Mouse (Mus musculus) neural tube, embryonic 11.5 days (tissue): ENCODE data around the gene Cdh19. TPM values are rescaled to one million over a fixed set of nuclear protein-coding genes. Genes with fewer than 3 reads are reported as not detected.

Experiments used
- ATAC-seq: fragments of 200-750 bp; cut with Nextera tagmentation; 2 replicates; pipeline ENCODE4 v1.8.0; 2017; ENCODE audit warnings: moderate number of reproducible peaks, mild to moderate bottlenecking, moderate TSS enrichment, moderate library complexity; ENCODE audit not compliant: insufficient read depth, low FRiP score, low TSS enrichment
- DNase-seq: peaks from one replicate; pipeline ENCODE4 v3.0.0-alpha.2; 2015; ENCODE audit warnings: low spot score
- H3K27ac ChIP-seq: fragments of 300-500 bp; sonication (generic); 2 replicates; pipeline ENCODE4 v1.5.1; 2014; ENCODE audit warnings: low read depth, mild to moderate bottlenecking, low read length
- H3K27me3 ChIP-seq: fragments of 300-500 bp; sonication (generic); 2 replicates; pipeline ENCODE4 v1.6.1; 2014; ENCODE audit warnings: mild to moderate bottlenecking, low read length, mixed read lengths; ENCODE audit not compliant: control insufficient read depth, insufficient read depth
- H3K36me3 ChIP-seq: fragments of 300-500 bp; sonication (generic); 2 replicates; pipeline ENCODE4 v1.6.1; 2014; ENCODE audit warnings: mild to moderate bottlenecking, low read length, moderate library complexity, mixed read lengths; ENCODE audit not compliant: control insufficient read depth, insufficient read depth
- H3K4me1 ChIP-seq: fragments of 300-500 bp; sonication (generic); 2 replicates; pipeline ENCODE4 v1.6.1; 2014; ENCODE audit warnings: low read length, mixed read lengths; ENCODE audit not compliant: control insufficient read depth, insufficient read depth
- H3K4me2 ChIP-seq: fragments of 300-500 bp; sonication (generic); 2 replicates; pipeline ENCODE4 v1.6.1; 2014; ENCODE audit warnings: low read depth, mild to moderate bottlenecking, moderate library complexity
- H3K4me3 ChIP-seq: fragments of 300-500 bp; sonication (generic); 2 replicates; pipeline ENCODE4 v1.5.1; 2014; ENCODE audit warnings: low read depth, low read length
- H3K9ac ChIP-seq: fragments of 300-500 bp; sonication (generic); 2 replicates; pipeline ENCODE4 v1.6.1; 2014; ENCODE audit warnings: mild to moderate bottlenecking, low read length
- H3K9me3 ChIP-seq: fragments of 300-500 bp; sonication (generic); 2 replicates; pipeline ENCODE4 v1.6.1; 2016; ENCODE audit warnings: low read length; ENCODE audit not compliant: control insufficient read depth
- WGBS: fragments of 180-500 bp; shearing (Covaris S2); extraction: QIAGEN DNeasy Blood & Tissue Kit; methylation state at CpG from one replicate; pipeline ENCODE4 v1.1.7; 2014; 5-methylcytosine and 5-hydroxymethylcytosine counted together
- polyA plus RNA-seq: library from polyadenylated mRNA; unstranded; fragments of >200 nt; fragmentation: Nextera tagmentation; extraction: Ambion mirVana; gene quantifications from 2 replicates; pipeline ENCODE4 v1.2.1, GENCODE M21; 2014

Gene Cdh19
- polyA plus RNA-seq: 2.6 and 2.7 TPM in 2 replicates

DNA sequence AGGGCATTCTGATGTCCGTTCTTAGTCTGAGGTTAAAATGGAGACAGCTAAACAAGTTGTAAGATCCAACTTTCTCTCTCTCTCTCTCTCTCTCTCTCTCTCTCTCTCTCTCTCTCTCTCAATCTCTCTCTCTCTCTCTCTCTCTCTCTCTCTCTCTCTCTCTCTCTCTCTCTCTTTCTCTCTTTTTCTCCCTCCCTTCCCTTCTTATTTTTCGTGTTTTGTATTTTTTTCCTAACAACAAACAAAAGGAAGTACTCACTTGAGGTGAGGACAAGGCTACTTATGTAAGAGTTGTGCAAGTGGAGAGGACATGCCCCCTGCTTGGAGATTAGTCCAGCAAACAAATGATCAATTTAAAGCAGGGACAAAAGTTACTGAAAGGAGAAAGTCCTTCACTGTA is at the start of gene Cdh19:
Cdh19 (minus strand) TSS at position 101 of the 400 bp plus-strand sequence.
- DNase-seq: no peak
- Histone ChIP-seq H3K36me3 (no peaks in the 10 kb centered on the region), H3K4me3 (no peak within 1 kb of the TSS), H3K27me3 (no peaks in the 10 kb centered on the region), H3K9ac (no peak within 1 kb of the TSS), H3K9me3 (no peaks in the 10 kb centered on the region), H3K27ac (no peak within 1 kb of the TSS), H3K4me2 (no peak within 1 kb of the TSS), H3K4me1 (no peaks in the 10 kb centered on the region)
- no peak for ATAC-seq
- WGBS: 43% methylated on average over 2 of the region's 2 CpGs

DNA sequence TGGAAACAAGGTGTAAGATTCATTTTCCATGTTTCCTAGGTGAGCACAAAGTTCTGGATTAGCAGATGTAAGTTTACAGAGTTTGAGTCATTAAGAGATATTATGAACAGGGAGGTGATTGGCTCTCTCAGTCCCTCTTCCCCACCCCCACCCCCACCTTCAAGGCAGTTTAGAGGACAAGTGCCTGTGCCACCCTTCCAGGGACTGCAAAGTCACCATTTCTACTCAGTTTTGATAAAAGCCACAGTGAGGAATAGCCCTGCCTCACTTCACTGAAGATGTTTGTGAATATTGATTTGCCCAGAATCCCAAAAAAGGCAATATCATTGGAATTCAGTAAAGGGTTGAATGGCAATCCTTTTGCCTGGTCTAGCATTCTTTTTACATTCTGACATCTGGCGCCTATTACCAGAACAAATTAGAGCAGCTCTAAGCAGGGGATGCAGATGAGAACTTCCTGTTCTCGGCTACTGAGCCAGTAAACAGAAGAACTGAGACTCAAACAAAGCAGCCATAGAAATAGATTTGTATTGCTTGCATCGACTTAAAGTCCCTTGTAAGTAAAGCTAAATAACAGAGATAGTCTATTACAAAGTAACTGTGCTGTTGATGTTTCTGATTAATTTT is 43.2 kb upstream of the Cdh19 start:
- H3K4me3 ChIP-seq: no peak overlapping the region
- no peaks in the 10 kb centered on the region for H3K9me3 ChIP-seq
- no peaks in the 10 kb centered on the region for H3K4me1 ChIP-seq
- DNase-seq (no peak), ATAC-seq (no peak)
- no peaks in the 10 kb centered on the region for H3K27me3 ChIP-seq
- 39% methylated on average over 3 of the region's 3 CpGs for WGBS
- no peak overlapping the region for H3K27ac ChIP-seq
- no peak overlapping the region for H3K9ac ChIP-seq
- H3K36me3 ChIP-seq: no peaks in the 10 kb centered on the region
- H3K4me2 ChIP-seq: no peak overlapping the region

DNA sequence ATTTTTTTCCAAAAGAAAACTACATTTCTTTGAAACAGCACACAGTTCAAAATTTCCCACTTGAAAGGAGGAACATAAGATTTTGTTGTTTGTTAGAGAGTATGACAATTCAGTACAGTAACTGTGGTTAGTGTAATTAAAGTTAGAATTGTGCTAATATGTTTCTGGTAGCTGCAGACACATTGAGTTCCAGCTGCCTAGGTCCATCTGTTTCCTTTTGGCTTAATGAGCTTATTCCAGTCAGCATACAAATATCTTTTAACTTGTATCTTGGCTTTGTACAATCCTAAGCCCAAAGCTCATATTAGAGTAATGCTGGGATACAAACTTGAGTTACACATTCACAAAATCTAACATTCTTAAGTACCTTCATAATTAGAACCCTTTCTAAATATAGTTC is 40.3 kb upstream of the Cdh19 start:
- Histone ChIP-seq H3K4me3 (no peak overlapping the region), H3K36me3 (no peaks in the 10 kb centered on the region), H3K4me1 (no peaks in the 10 kb centered on the region), H3K27ac (no peak overlapping the region), H3K4me2 (no peak overlapping the region), H3K27me3 (no peaks in the 10 kb centered on the region), H3K9ac (no peak overlapping the region), H3K9me3 (no peaks in the 10 kb centered on the region)
- DNase-seq (no peak), ATAC-seq (no peak)

DNA sequence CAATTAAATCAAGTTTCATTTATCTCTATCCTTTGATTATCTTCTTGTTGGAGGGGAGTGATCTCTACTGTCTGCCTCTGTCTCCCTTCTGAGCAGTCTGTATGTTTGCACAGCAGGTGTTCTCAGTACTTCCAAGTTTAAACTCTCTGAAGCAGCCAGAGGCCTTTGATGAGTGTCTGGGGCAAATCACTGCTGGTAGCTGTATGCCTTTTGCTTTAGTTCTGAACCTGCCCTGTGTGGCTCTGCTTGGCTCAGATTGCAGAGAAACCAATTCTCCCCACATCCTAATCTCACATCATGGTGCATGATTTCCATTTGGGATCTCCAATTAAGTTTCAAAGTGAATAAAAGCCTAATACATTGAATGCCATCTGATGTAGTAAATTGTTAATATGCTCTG is 12.4 kb upstream of the Cdh19 start:
- no peak for ATAC-seq
- no peak overlapping the region for H3K9ac ChIP-seq

DNA sequence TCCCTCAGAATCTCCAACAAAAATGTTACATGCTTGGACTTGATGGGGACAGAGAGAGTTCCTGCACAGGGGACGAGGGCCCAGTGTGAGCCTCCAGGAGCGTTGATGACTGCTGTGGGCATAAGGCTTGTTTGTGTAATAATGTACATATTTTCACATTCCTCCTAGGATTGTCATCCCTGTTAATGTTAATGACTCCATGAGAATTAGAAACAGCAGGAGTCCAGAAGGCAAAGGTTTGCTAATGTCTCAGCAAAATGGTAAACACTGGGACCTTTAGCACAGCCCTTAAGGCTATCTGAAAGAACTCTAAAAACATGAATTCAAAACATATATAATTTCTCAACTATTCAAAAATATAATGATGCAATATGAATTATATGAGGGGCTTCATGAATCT is 8.2 kb downstream of the Cdh19 start:
- no peaks in the 10 kb centered on the region for H3K9me3 ChIP-seq
- H3K36me3 ChIP-seq: no peaks in the 10 kb centered on the region
- no peak overlapping the region for H3K9ac ChIP-seq
- WGBS: 78% methylated on average over 2 of the region's 2 CpGs
- ATAC-seq: no peak
- no peak overlapping the region for H3K4me3 ChIP-seq
- H3K4me1 ChIP-seq: no peaks in the 10 kb centered on the region
- H3K27ac ChIP-seq: no peak overlapping the region
- no peaks in the 10 kb centered on the region for H3K27me3 ChIP-seq
- no peak overlapping the region for H3K4me2 ChIP-seq
- no peak for DNase-seq

More for the DNA sequence above, 12.4 kb upstream of the Cdh19 start:
- Histone ChIP-seq H3K4me3 (no peak overlapping the region), H3K27me3 (no peaks in the 10 kb centered on the region), H3K9me3 (no peaks in the 10 kb centered on the region), H3K36me3 (no peaks in the 10 kb centered on the region), H3K4me2 (no peak overlapping the region), H3K27ac (no peak overlapping the region), H3K4me1 (no peaks in the 10 kb centered on the region)
- DNase-seq: no peak

DNA sequence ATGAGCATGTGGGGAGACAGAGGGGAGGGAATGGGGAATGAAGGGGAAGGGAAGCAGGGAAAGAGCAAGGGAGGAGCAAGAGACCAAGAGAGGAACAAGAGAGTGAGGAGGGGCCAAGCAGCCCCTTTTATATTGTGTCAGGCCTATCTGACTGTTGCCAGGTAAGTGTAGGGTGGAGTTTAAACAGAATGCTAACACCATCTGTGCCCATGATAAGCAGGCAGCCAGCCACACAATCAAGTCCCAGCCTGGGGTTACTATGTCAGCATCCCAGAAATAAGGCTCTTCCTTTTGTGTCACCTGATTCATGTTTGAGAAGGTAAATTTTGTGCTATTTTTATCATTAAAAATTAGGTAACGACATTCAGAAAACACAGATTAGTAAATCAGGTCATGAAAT is 67.6 kb downstream of the Cdh19 start:
- Histone ChIP-seq H3K9ac (no peak overlapping the region), H3K27ac (no peak overlapping the region), H3K4me3 (no peak overlapping the region), H3K9me3 (no peaks in the 10 kb centered on the region), H3K36me3 (no peaks in the 10 kb centered on the region), H3K27me3 (no peaks in the 10 kb centered on the region), H3K4me1 (no peaks in the 10 kb centered on the region), H3K4me2 (no peak overlapping the region)
- DNase-seq: no peak
- no peak for ATAC-seq
- WGBS: 88% methylated on average over 1 of the region's 1 CpGs

DNA sequence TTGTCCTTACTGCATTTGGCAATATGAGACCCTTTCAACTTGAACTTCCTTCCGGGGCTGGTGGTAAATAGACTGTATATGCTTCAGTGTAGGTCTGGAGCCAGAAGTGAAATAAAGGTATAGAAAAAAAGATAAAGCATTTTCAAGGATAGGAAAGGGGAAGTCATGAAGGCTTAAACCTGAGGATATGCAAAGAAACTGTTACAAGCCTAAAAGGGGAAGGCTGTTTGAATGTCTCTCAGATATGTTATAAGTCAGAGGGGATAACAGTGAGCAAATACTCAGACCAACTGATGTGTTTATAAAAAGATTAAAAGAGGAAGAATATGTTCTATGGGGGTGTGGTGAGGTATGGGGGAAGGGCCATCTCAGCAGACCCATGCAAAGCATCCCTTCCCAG is 68.2 kb downstream of the Cdh19 start:
- Histone ChIP-seq H3K9ac (no peak overlapping the region), H3K4me1 (no peaks in the 10 kb centered on the region), H3K27ac (no peak overlapping the region), H3K4me3 (no peak overlapping the region), H3K36me3 (no peaks in the 10 kb centered on the region), H3K9me3 (no peaks in the 10 kb centered on the region), H3K27me3 (no peaks in the 10 kb centered on the region), H3K4me2 (no peak overlapping the region)
- DNase-seq (no peak), ATAC-seq (no peak)
- WGBS: 77% methylated on average over 1 of the region's 1 CpGs

DNA sequence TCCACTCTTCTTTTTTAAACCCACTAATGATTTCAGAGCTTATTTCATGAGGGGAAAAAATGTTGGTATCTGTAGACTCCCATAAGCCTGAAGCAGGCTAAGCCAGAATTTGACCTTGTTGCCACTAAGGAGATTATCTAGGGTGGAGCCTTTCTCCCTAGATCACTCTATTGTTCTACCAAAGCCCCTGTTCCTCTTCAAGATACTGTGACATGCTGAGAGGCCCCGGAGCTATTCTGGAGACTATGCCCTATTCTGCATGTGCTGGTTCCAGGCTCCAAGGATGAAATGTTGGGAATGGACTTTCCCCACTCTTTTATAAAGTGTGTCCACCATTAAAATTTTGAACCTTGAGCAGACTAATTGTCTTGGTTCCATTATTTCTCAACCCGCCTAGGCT is 73.1 kb downstream of the Cdh19 start:
- Histone ChIP-seq H3K4me2 (no peak overlapping the region), H3K4me3 (no peak overlapping the region), H3K9me3 (no peaks in the 10 kb centered on the region), H3K4me1 (no peaks in the 10 kb centered on the region), H3K27ac (no peak overlapping the region), H3K27me3 (no peaks in the 10 kb centered on the region), H3K36me3 (no peaks in the 10 kb centered on the region), H3K9ac (no peak overlapping the region)
- 82% methylated on average over 2 of the region's 2 CpGs for WGBS
- no peak for ATAC-seq
- DNase-seq: no peak
